Mouse (Mus musculus): Measurements from ENCODE around the gene 2610318N02Rik. TPM values are rescaled to one million over a fixed set of nuclear protein-coding genes. Genes with fewer than 3 reads are reported as not detected.
A peak's percentile ranks its signal among the peaks of the same experiment; 100 is the strongest.

The 2610318N02Rik gene
- polyA plus RNA-seq, 1 experiment from 2014 or later = 13.2 TPM

- no peak overlapping the region for H3K9ac ChIP-seq
- no peaks in the 10 kb centered on the region for H3K36me3 ChIP-seq
- 78% methylated on average over 15 of the region's 15 CpGs for WGBS
- H3K27me3 ChIP-seq = no peaks in the 10 kb centered on the region
- H3K4me1 ChIP-seq (replicated peaks) = peaks cover 4% of the 10 kb centered on the region
- no peaks in the 10 kb centered on the region for H3K9me3 ChIP-seq (replicated peaks)
- H3K4me3 ChIP-seq = no peak overlapping the region
- ATAC-seq (replicated peaks; ENCODE audit: insufficient number of reproducible peaks, insufficient read depth, low FRiP score, low read depth) = no peak
- no peak overlapping the region for H3K4me2 ChIP-seq
- H3K27ac ChIP-seq = no peak overlapping the region
Observed at GRCm38 (mm10) chr16:17137355-17137754, 12.4 kb upstream of the 2610318N02Rik start.

- Histone ChIP-seq H3K36me3 (no peaks in the 10 kb centered on the region), H3K4me1 (replicated peaks) (peaks cover 15% of the 10 kb centered on the region), H3K27me3 (no peaks in the 10 kb centered on the region), H3K27ac (no peak overlapping the region), H3K4me2 (peak overlapping the region; percentile 98), H3K4me3 (peak overlapping the region; percentile 86), H3K9me3 (replicated peaks) (no peaks in the 10 kb centered on the region), H3K9ac (peak overlapping the region; percentile 43; the same call in 1 of the 2 replicates)
- ATAC-seq (replicated peaks; ENCODE audit: insufficient number of reproducible peaks, insufficient read depth, low FRiP score, low read depth) = no peak
- 42% methylated on average over 7 of the region's 7 CpGs for WGBS
Observed at GRCm38 (mm10) chr16:17132906-17133200, 7.9 kb upstream of the 2610318N02Rik start.

- Histone ChIP-seq H3K4me3 (peak within 1 kb of the TSS; percentile 86), H3K4me1 (replicated peaks) (peaks cover 15% of the 10 kb centered on the region), H3K27me3 (no peaks in the 10 kb centered on the region), H3K27ac (peak within 1 kb of the TSS; percentile 57), H3K4me2 (peak within 1 kb of the TSS; percentile 98), H3K9me3 (replicated peaks) (no peaks in the 10 kb centered on the region), H3K36me3 (no peaks in the 10 kb centered on the region), H3K9ac (peak within 1 kb of the TSS; percentile 74)
- ATAC-seq (replicated peaks; ENCODE audit: insufficient number of reproducible peaks, insufficient read depth, low FRiP score, low read depth) = peak; percentile 97
- WGBS = under 1% methylated on average over 47 of the region's 47 CpGs
Observed at GRCm38 (mm10) chr16:17132089-17132905, 7.3 kb upstream of the 2610318N02Rik start, which contains the start of gene Sdf2l1. Gene Sdf2l1, minus strand, starts transcription at chr16:17132383.

- H3K9me3 ChIP-seq (replicated peaks) = no peaks in the 10 kb centered on the region
- H3K27me3 ChIP-seq = no peaks in the 10 kb centered on the region
- peak overlapping the region; percentile 57 for H3K27ac ChIP-seq
- WGBS = 4% methylated on average over 43 of the region's 43 CpGs
- H3K4me2 ChIP-seq = peak overlapping the region; percentile 98
- H3K4me3 ChIP-seq = peak overlapping the region; percentile 86
- 0 out of 2 replicates have a peak, but pooled peaks have one; percentile 0 for ATAC-seq (replicated peaks; ENCODE audit: insufficient number of reproducible peaks, insufficient read depth, low FRiP score, low read depth)
- peaks cover 15% of the 10 kb centered on the region for H3K4me1 ChIP-seq (replicated peaks)
- peak overlapping the region; percentile 74 for H3K9ac ChIP-seq
- no peaks in the 10 kb centered on the region for H3K36me3 ChIP-seq
Observed at GRCm38 (mm10) chr16:17131191-17132088, 6.5 kb upstream of the 2610318N02Rik start.

GRCm38 (mm10) chr16:17127292-17127691, 2.3 kb upstream of the 2610318N02Rik start:
- 100% methylated on average over 1 of the region's 1 CpGs for WGBS
- Histone ChIP-seq H3K27ac (no peak overlapping the region), H3K4me3 (no peak overlapping the region), H3K9me3 (replicated peaks) (no peaks in the 10 kb centered on the region), H3K36me3 (no peaks in the 10 kb centered on the region), H3K27me3 (no peaks in the 10 kb centered on the region), H3K9ac (no peak overlapping the region), H3K4me2 (no peak overlapping the region), H3K4me1 (replicated peaks) (peaks cover 33% of the 10 kb centered on the region)
- ATAC-seq (replicated peaks; ENCODE audit: insufficient number of reproducible peaks, insufficient read depth, low FRiP score, low read depth) = no peak

GRCm38 (mm10) chr16:17124119-17124870, 672 bp downstream of the 2610318N02Rik start:
- peak overlapping the region; percentile 40; the same call in 1 of the 2 replicates for H3K27ac ChIP-seq
- H3K9me3 ChIP-seq (replicated peaks) = no peaks in the 10 kb centered on the region
- H3K4me1 ChIP-seq (replicated peaks) = peaks cover 21% of the 10 kb centered on the region
- 5% methylated on average over 22 of the region's 22 CpGs for WGBS
- H3K9ac ChIP-seq = peak overlapping the region; percentile 65
- 0 out of 2 replicates have a peak, but pooled peaks cover 5% of the 10 kb centered on the region for H3K36me3 ChIP-seq
- no peak; the same call in 1 of the 2 replicates for ATAC-seq (replicated peaks; ENCODE audit: insufficient number of reproducible peaks, insufficient read depth, low FRiP score, low read depth)
- peak overlapping the region; percentile 92 for H3K4me2 ChIP-seq
- peak overlapping the region; percentile 61 for H3K4me3 ChIP-seq
- no peaks in the 10 kb centered on the region for H3K27me3 ChIP-seq

GRCm38 (mm10) chr16:17121569-17121968, 3.4 kb downstream of the 2610318N02Rik start:
- H3K36me3 ChIP-seq = 0 out of 2 replicates have a peak, but pooled peaks cover 5% of the 10 kb centered on the region
- no peaks in the 10 kb centered on the region for H3K9me3 ChIP-seq (replicated peaks)
- H3K4me1 ChIP-seq (replicated peaks) = peaks cover 21% of the 10 kb centered on the region
- WGBS = 83% methylated on average over 14 of the region's 14 CpGs
- H3K9ac ChIP-seq = no peak overlapping the region
- no peaks in the 10 kb centered on the region for H3K27me3 ChIP-seq
- H3K4me3 ChIP-seq = no peak overlapping the region
- no peak overlapping the region for H3K4me2 ChIP-seq
- ATAC-seq (replicated peaks; ENCODE audit: insufficient number of reproducible peaks, insufficient read depth, low FRiP score, low read depth) = no peak
- no peak overlapping the region for H3K27ac ChIP-seq

- 77% methylated on average over 5 of the region's 5 CpGs for WGBS
- Histone ChIP-seq H3K4me1 (replicated peaks) (no peaks in the 10 kb centered on the region), H3K36me3 (0 out of 2 replicates have a peak, but pooled peaks cover 11% of the 10 kb centered on the region), H3K9me3 (replicated peaks) (no peaks in the 10 kb centered on the region), H3K9ac (no peak overlapping the region), H3K4me3 (no peak overlapping the region), H3K27me3 (no peaks in the 10 kb centered on the region), H3K27ac (peak overlapping the region; percentile 68), H3K4me2 (no peak overlapping the region)
- ATAC-seq (replicated peaks; ENCODE audit: insufficient number of reproducible peaks, insufficient read depth, low FRiP score, low read depth) = peak; percentile 73
Observed at GRCm38 (mm10) chr16:17117309-17117799, 7.6 kb downstream of the 2610318N02Rik start.

- Histone ChIP-seq H3K36me3 (peaks cover 22% of the 10 kb centered on the region), H3K9ac (peak within 1 kb of the TSS; percentile 70), H3K4me2 (peak within 1 kb of the TSS; percentile 65), H3K4me1 (replicated peaks) (peaks cover 12% of the 10 kb centered on the region), H3K9me3 (replicated peaks) (no peaks in the 10 kb centered on the region), H3K27me3 (no peaks in the 10 kb centered on the region), H3K4me3 (peak within 1 kb of the TSS; percentile 74), H3K27ac (peak within 1 kb of the TSS; percentile 74)
- 9% methylated on average over 38 of the region's 38 CpGs for WGBS
- peak; percentile 60; the same call in 1 of the 2 replicates for ATAC-seq (replicated peaks; ENCODE audit: insufficient number of reproducible peaks, insufficient read depth, low FRiP score, low read depth)
Observed at GRCm38 (mm10) chr16:17110771-17111743, 13.9 kb downstream of the 2610318N02Rik start, which contains the start of gene Ppil2. Gene Ppil2, minus strand, starts transcription at chr16:17111257.

- H3K9ac ChIP-seq = no peak overlapping the region
- H3K27me3 ChIP-seq = no peaks in the 10 kb centered on the region
- H3K4me3 ChIP-seq = no peak overlapping the region
- no peaks in the 10 kb centered on the region for H3K9me3 ChIP-seq (replicated peaks)
- ATAC-seq (replicated peaks; ENCODE audit: insufficient number of reproducible peaks, insufficient read depth, low FRiP score, low read depth) = no peak
- peaks cover 64% of the 10 kb centered on the region for H3K36me3 ChIP-seq
- 66% methylated on average over 4 of the region's 4 CpGs for WGBS
- no peak overlapping the region for H3K4me2 ChIP-seq
- H3K4me1 ChIP-seq (replicated peaks) = peaks cover 13% of the 10 kb centered on the region
- H3K27ac ChIP-seq = no peak overlapping the region
Observed at GRCm38 (mm10) chr16:17104600-17104999, 20.4 kb downstream of the 2610318N02Rik start.
